Comparison of ENCODE assay signal across 8 mouse cellular contexts in the genomic region with DNA sequence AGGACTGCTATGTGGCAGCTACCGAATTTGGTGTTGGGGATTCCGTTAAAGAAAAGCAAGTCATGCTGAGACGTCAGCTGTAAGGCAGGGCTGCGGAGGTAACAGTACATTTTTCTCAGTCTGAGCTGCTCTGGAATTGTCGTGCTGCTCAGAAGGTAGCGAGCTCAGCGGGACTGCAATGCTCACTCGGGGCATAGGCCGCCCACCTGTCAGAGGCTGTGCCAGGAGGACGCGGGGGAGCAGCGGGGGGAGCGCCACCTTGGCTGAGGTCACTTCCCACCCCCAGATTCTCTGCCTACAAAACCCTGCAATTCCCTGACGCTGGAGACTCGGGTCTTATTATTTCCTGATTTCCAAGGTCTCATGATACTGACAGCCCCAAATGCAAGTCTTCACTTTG. TPM values are rescaled to one million over a fixed set of nuclear protein-coding genes. Genes with fewer than 3 reads are reported as not detected.
DNase-seq lines count a peak whose midpoint lies in the region; ATAC-seq and TF ChIP-seq lines count a peak whose summit lies in the region.

No protein-coding gene starts in this region.

- peak overlapping the region; percentile 92 for H3K9ac ChIP-seq in heart, embryonic 14.5 days (ENCODE audit: low read length)

- no peak for TF ChIP-seq CTCF in E14TG2a.4 (conservative IDR thresholded peaks at IDR 0.05; ENCODE audit: low read length)
- no peak for TF ChIP-seq CTCF in cortical plate, adult 2 months (IDR thresholded peaks at IDR 0.05; ENCODE audit: extremely low read depth, insufficient read depth, low read length)
- TF ChIP-seq CTCF in left cerebral cortex, adult 2 months (IDR thresholded peaks at IDR 0.05), result no peak

- intact Hi-C loops in left cerebral cortex, adult 2 months (cut with DNase I), result loop anchor here (1.0 to 2.0 kb wide), 4 partner anchors 17 to 64 kb away; a partner anchor contains a TSS

- peak overlapping the region; percentile 92 for H3K4me2 ChIP-seq in heart, embryonic 14.5 days (ENCODE audit: low read length)

- TF ChIP-seq POLR2A in cortical plate, adult 2 months (IDR thresholded peaks at IDR 0.05; ENCODE audit: extremely low read depth, insufficient read depth, low read length), result peak; percentile 66

- peak overlapping the region; percentile 97 for H3K27ac ChIP-seq in cortical plate, adult 2 months (ENCODE audit: insufficient read depth, low read length)
- peak overlapping the region; percentile 91 for H3K27ac ChIP-seq in heart, embryonic 14.5 days (replicated peaks in 1 of 2; ENCODE audit: control insufficient read depth in 1 of 2, insufficient read depth in 1 of 2, low read depth in 2 of 2, low read length in 2 of 2)
- H3K27ac ChIP-seq in left cerebral cortex, adult 2 months, result peak overlapping the region; percentile 97

- peak; percentile 19 for DNase-seq in ZHBTc4 (ENCODE audit: low read depth, low spot score)
- DNase-seq in left cerebral cortex, adult 2 months (ENCODE audit: extremely low spot score in 1 of 2, low spot score in 2 of 2), result peak; percentile 79 to 81
- DNase-seq in right cerebral cortex, postnatal 4 days, result peak; percentile 42
- no peak for DNase-seq in adipocyte (ENCODE audit: low spot score)

- peaks cover 17% of the 10 kb centered on the region for H3K4me1 ChIP-seq in E14TG2a.4 (replicated peaks; ENCODE audit: low read depth, low read length)
- no peaks in the 10 kb centered on the region; the same call in 1 of the 2 replicates for H3K4me1 ChIP-seq in cortical plate, adult 2 months (ENCODE audit: control insufficient read depth, insufficient read depth, low read length)
- H3K4me1 ChIP-seq in heart, embryonic 14.5 days (ENCODE audit: control insufficient read depth in 2 of 2, insufficient read depth in 2 of 2, low read length in 2 of 2), result peaks cover 5 to 9% of the 10 kb centered on the region in 2 experiments; a peak in 3 of 4 replicates
- H3K4me1 ChIP-seq in megakaryocyte, embryonic 14.5 days, result peaks cover 61% of the 10 kb centered on the region

- 3% methylated on average over 15 of the region's 15 CpGs for WGBS in heart, embryonic 14.5 days

- H3K9me3 ChIP-seq in E14TG2a.4 (ENCODE audit: low read length), result no peaks in the 10 kb centered on the region
- H3K9me3 ChIP-seq in heart, embryonic 14.5 days (ENCODE audit: control insufficient read depth, low read length), result no peaks in the 10 kb centered on the region
- no peaks in the 10 kb centered on the region for H3K9me3 ChIP-seq in megakaryocyte, embryonic 14.5 days

- no peak for ATAC-seq in heart, embryonic 14.5 days (ENCODE audit: insufficient number of reproducible peaks, insufficient read depth, low FRiP score, low read depth)

- peak overlapping the region; percentile 93 for H3K4me3 ChIP-seq in E14TG2a.4 (replicated peaks; ENCODE audit: low read length)
- peak overlapping the region; percentile 60 for H3K4me3 ChIP-seq in cortical plate, adult 2 months (ENCODE audit: insufficient read depth, low read length)
- peak overlapping the region; percentile 71 to 93 for H3K4me3 ChIP-seq in heart, embryonic 14.5 days (ENCODE audit: control insufficient read depth in 1 of 2, insufficient read depth in 1 of 2, low read depth in 1 of 2, low read length in 2 of 2)
- peak overlapping the region; percentile 67 for H3K4me3 ChIP-seq in left cerebral cortex, adult 2 months
- peak overlapping the region; percentile 98 for H3K4me3 ChIP-seq in megakaryocyte, embryonic 14.5 days (replicated peaks)

- H3K36me3 ChIP-seq in E14TG2a.4 (ENCODE audit: insufficient read depth, low read length), result peaks cover 18% of the 10 kb centered on the region
- peaks cover 29% of the 10 kb centered on the region for H3K36me3 ChIP-seq in heart, embryonic 14.5 days (ENCODE audit: control insufficient read depth, insufficient read depth, low read length)
- peaks cover 33% of the 10 kb centered on the region for H3K36me3 ChIP-seq in megakaryocyte, embryonic 14.5 days (replicated peaks; ENCODE audit: low read length)

- peaks cover 3% of the 10 kb centered on the region; the same call in 1 of the 2 replicates for H3K27me3 ChIP-seq in E14TG2a.4 (ENCODE audit: insufficient read depth, low read length)
- no peaks in the 10 kb centered on the region for H3K27me3 ChIP-seq in heart, embryonic 14.5 days (ENCODE audit: control insufficient read depth, insufficient read depth, low read length)
- H3K27me3 ChIP-seq in megakaryocyte, embryonic 14.5 days (replicated peaks), result no peaks in the 10 kb centered on the region

RNA-seq across cellular contexts. Expression of a gene that starts 16.5 kb away (rescaled TPM):
- polyA plus RNA-seq in cortical plate, adult 2 months (2012; rRNA removed), result 381 and 383 TPM in 2 replicates
- 1.0 and 1.2 TPM in 2 replicates for polyA plus RNA-seq in heart, embryonic 14.5 days (2014; fragmentation: Nextera tagmentation; extraction: Ambion mirVana)
- 100 to 1,000 TPM; 449 to 456 TPM for total RNA-seq in left cerebral cortex, adult 2 months (2021)
- polyA plus RNA-seq in megakaryocyte, embryonic 14.5 days (2012; ENCODE audit: insufficient read depth, low replicate concordance), result 0.02 TPM in 1 of 2 replicates, not detected in the other

RNA-seq across cellular contexts. Expression of a gene that starts 16.8 kb away (rescaled TPM):
- polyA plus RNA-seq in cortical plate, adult 2 months (2012; rRNA removed), result 118 and 122 TPM in 2 replicates
- polyA plus RNA-seq in heart, embryonic 14.5 days (2014; fragmentation: Nextera tagmentation; extraction: Ambion mirVana), result 25.8 and 28.8 TPM in 2 replicates
- 10 to 100 TPM; 85.7 to 98.9 TPM for total RNA-seq in left cerebral cortex, adult 2 months (2021)
- 27.2 and 167 TPM in 2 replicates for polyA plus RNA-seq in megakaryocyte, embryonic 14.5 days (2012; ENCODE audit: insufficient read depth, low replicate concordance)

RNA-seq across cellular contexts. Expression of a gene that starts 35.1 kb away (rescaled TPM):
- 14.9 and 15.1 TPM in 2 replicates for polyA plus RNA-seq in cortical plate, adult 2 months (2012; rRNA removed)
- polyA plus RNA-seq in heart, embryonic 14.5 days (2014; fragmentation: Nextera tagmentation; extraction: Ambion mirVana), result 8.8 and 8.9 TPM in 2 replicates
- 10 to 100 TPM; 34.2 to 34.6 TPM for total RNA-seq in left cerebral cortex, adult 2 months (2021)
- polyA plus RNA-seq in megakaryocyte, embryonic 14.5 days (2012; ENCODE audit: insufficient read depth, low replicate concordance), result 1.0 and 6.3 TPM in 2 replicates

RNA-seq across cellular contexts. Expression of a gene that starts 35.7 kb away (rescaled TPM):
- polyA plus RNA-seq in cortical plate, adult 2 months (2012; rRNA removed), result 12.9 and 13.5 TPM in 2 replicates
- 6.8 and 7.4 TPM in 2 replicates for polyA plus RNA-seq in heart, embryonic 14.5 days (2014; fragmentation: Nextera tagmentation; extraction: Ambion mirVana)
- total RNA-seq in left cerebral cortex, adult 2 months (2021), result 10 to 100 TPM; 23.3 to 24.1 TPM
- 9.4 and 18.0 TPM in 2 replicates for polyA plus RNA-seq in megakaryocyte, embryonic 14.5 days (2012; ENCODE audit: insufficient read depth, low replicate concordance)

RNA-seq across cellular contexts. Expression of a gene that starts 40.5 kb away (rescaled TPM):
- polyA plus RNA-seq in cortical plate, adult 2 months (2012; rRNA removed), result 14.2 and 14.5 TPM in 2 replicates
- 20.4 and 22.2 TPM in 2 replicates for polyA plus RNA-seq in heart, embryonic 14.5 days (2014; fragmentation: Nextera tagmentation; extraction: Ambion mirVana)
- total RNA-seq in left cerebral cortex, adult 2 months (2021), result 1 to 10 TPM; 4.2 to 4.5 TPM
- 13.9 and 53.3 TPM in 2 replicates for polyA plus RNA-seq in megakaryocyte, embryonic 14.5 days (2012; ENCODE audit: insufficient read depth, low replicate concordance)

Comparison
In these comparisons a context has a peak if more than half of its experiments do, and no peak if none do; other contexts are left out.
1. RNA of a gene that starts 16.5 kb away (polyA plus RNA-seq): 381 to 383 TPM in cortical plate, adult 2 months; 1.0 to 1.2 TPM in heart, embryonic 14.5 days and 0.02 TPM in megakaryocyte, embryonic 14.5 days; every median in the first group is over 100 times any median in the second.
2. Peak in every context shown above with its lines, with median percentiles within 50 percentile points of each other: H3K4me3 ChIP-seq and H3K27ac ChIP-seq.